Mouse (Mus musculus) G1E (cell line): ENCODE results near the gene Klk15.

ENCODE experiments used
- CTCF ChIP-seq: IDR thresholded peaks from 2 replicates; pipeline ENCODE4 v1.5.1; 2012; ENCODE audit warnings: low read depth, low read length, inconsistent platforms, mixed read lengths
- GATA1 ChIP-seq: IDR thresholded peaks from 2 replicates; pipeline ENCODE4 v1.6.1; 2012; ENCODE audit warnings: borderline replicate concordance, low read length, inconsistent platforms, mixed read lengths
- GATA2 ChIP-seq: IDR thresholded peaks from 2 replicates; pipeline ENCODE4 v1.6.1; 2012; ENCODE audit warnings: low read depth, low read length, inconsistent platforms, borderline replicate concordance
- TAL1 ChIP-seq: conservative IDR thresholded peaks from 2 replicates; pipeline ENCODE4 v1.6.1; 2012; ENCODE audit warnings: low read depth, low read length, inconsistent platforms, mixed read lengths

GRCm38 (mm10) chr7:43944727-43945264 lies 11.3 kb downstream of the Klk15 start:
- TF ChIP-seq CTCF (no peak), GATA1 (no peak), GATA2 (no peak), TAL1 (no peak)
